Mouse (Mus musculus) lung, embryonic 16.5 days (tissue): Measurements from ENCODE around the gene Lca5l. TPM values are rescaled to one million over a fixed set of nuclear protein-coding genes. Genes with fewer than 3 reads are reported as not detected.

ENCODE experiments used
- ATAC-seq: fragments of 200-750 bp; cut with Nextera tagmentation; 2 replicates; pipeline ENCODE4 v1.8.0; 2017; ENCODE audit warnings: low read depth, mild to moderate bottlenecking, moderate library complexity
- H3K27ac ChIP-seq: fragments of 300-500 bp; sonication (generic); 2 replicates; pipeline ENCODE4 v1.5.1; 2014; ENCODE audit warnings: mild to moderate bottlenecking, control low read depth, low read length
- H3K27me3 ChIP-seq: fragments of 300-500 bp; sonication (generic); 2 replicates; pipeline ENCODE4 v1.6.1; 2014; ENCODE audit warnings: low read depth, low read length, mixed read lengths; ENCODE audit not compliant: control insufficient read depth, insufficient read depth
- H3K36me3 ChIP-seq: fragments of 300-500 bp; sonication (generic); 2 replicates; pipeline ENCODE4 v1.6.1; 2014; ENCODE audit warnings: low read length; ENCODE audit not compliant: control insufficient read depth, insufficient read depth
- H3K4me1 ChIP-seq: fragments of 300-500 bp; sonication (generic); replicated peaks from 2 replicates; pipeline ENCODE4 v1.6.1; 2014; ENCODE audit warnings: low read length, mixed read lengths; ENCODE audit not compliant: control insufficient read depth, insufficient read depth
- H3K4me2 ChIP-seq: fragments of 300-500 bp; sonication (generic); 2 replicates; pipeline ENCODE4 v1.6.1; 2014; ENCODE audit warnings: low read depth, low read length, control low read depth
- H3K4me3 ChIP-seq: fragments of 300-500 bp; sonication (generic); 2 replicates; pipeline ENCODE4 v1.5.1; 2014; ENCODE audit warnings: mild to moderate bottlenecking, low read length, control low read depth
- H3K9ac ChIP-seq: fragments of 300-500 bp; sonication (generic); 2 replicates; pipeline ENCODE4 v1.6.1; 2014; ENCODE audit warnings: low read length, control low read depth
- H3K9me3 ChIP-seq: fragments of 300-500 bp; sonication (generic); 2 replicates; pipeline ENCODE4 v1.6.1; 2016; ENCODE audit warnings: low read length; ENCODE audit not compliant: control insufficient read depth
- WGBS: fragments of 180-500 bp; shearing (Covaris S2); extraction: QIAGEN DNeasy Blood & Tissue Kit; methylation state at CpG from one replicate; pipeline ENCODE4 v1.1.7; 2014; 5-methylcytosine and 5-hydroxymethylcytosine counted together
- polyA plus RNA-seq: library from polyadenylated mRNA; unstranded; fragments of >200 nt; fragmentation: Nextera tagmentation; extraction: Ambion mirVana; gene quantifications from 2 replicates; pipeline ENCODE4 v1.2.1, GENCODE M21; 2015

Lca5l gene
- polyA plus RNA-seq, 1 experiment from 2014 or later: 0.93 TPM

GRCm38 (mm10) chr16:96110655-96111345, 81.3 kb downstream of the Lca5l start:
- no peak overlapping the region for H3K9ac ChIP-seq
- 77% methylated on average over 5 of the region's 5 CpGs for WGBS
- no peak for ATAC-seq
- no peak overlapping the region for H3K27ac ChIP-seq
- no peaks in the 10 kb centered on the region for H3K36me3 ChIP-seq
- H3K27me3 ChIP-seq: no peaks in the 10 kb centered on the region
- no peak overlapping the region for H3K4me2 ChIP-seq
- no peaks in the 10 kb centered on the region for H3K9me3 ChIP-seq
- no peaks in the 10 kb centered on the region for H3K4me1 ChIP-seq
- no peak overlapping the region for H3K4me3 ChIP-seq

GRCm38 (mm10) chr16:96109673-96110072, 82.4 kb downstream of the Lca5l start:
- Histone ChIP-seq H3K9ac (no peak overlapping the region), H3K4me1 (no peaks in the 10 kb centered on the region), H3K9me3 (no peaks in the 10 kb centered on the region), H3K4me2 (no peak overlapping the region), H3K27ac (no peak overlapping the region), H3K36me3 (no peaks in the 10 kb centered on the region), H3K4me3 (no peak overlapping the region), H3K27me3 (no peaks in the 10 kb centered on the region)
- WGBS: 48% methylated on average over 4 of the region's 4 CpGs
- no peak for ATAC-seq

Other genes starting within 250 kb of the Lca5l start
- 64.7 and 67.7 TPM in 2 replicates for gene Psmg1, start 201.3 kb downstream of the Lca5l start, polyA plus RNA-seq
- gene Brwd1, start 109.7 kb downstream of the Lca5l start, polyA plus RNA-seq: 69.7 and 70.3 TPM in 2 replicates
- gene Hmgn1, start 64.5 kb downstream of the Lca5l start, polyA plus RNA-seq: 506 and 671 TPM in 2 replicates
- 42.0 and 42.2 TPM in 2 replicates for gene Wrb, start 46.9 kb downstream of the Lca5l start, polyA plus RNA-seq
- 16.4 and 20.7 TPM in 2 replicates for gene Sh3bgr, start 8.2 kb upstream of the Lca5l start, polyA plus RNA-seq
- 2.5 TPM in 2 replicates for gene B3galt5, start 43.5 kb upstream of the Lca5l start, polyA plus RNA-seq